Mouse (Mus musculus) olfactory bulb, adult 2 months (tissue): Measurements from ENCODE around the gene Atg4b.

Experiments
- CTCF ChIP-seq: fragments of 200-500 bp; IDR thresholded peaks from 2 replicates; pipeline ENCODE4 v1.5.1; 2012; ENCODE audit warnings: low read depth, mild to moderate bottlenecking, low read length, moderate library complexity; ENCODE audit not compliant: insufficient read depth
- POLR2A ChIP-seq: fragments of 200-500 bp; IDR thresholded peaks from 2 replicates; pipeline ENCODE4 v1.6.1; 2012; ENCODE audit warnings: mild to moderate bottlenecking, low read depth, low read length, moderate library complexity; ENCODE audit not compliant: insufficient read depth

GRCm38 (mm10) chr1:93740671-93741070 is 10.6 kb upstream of the Atg4b start:
- TF ChIP-seq CTCF (no peak), POLR2A (no peak)
